ENCODE assay signal across 8 mouse cellular contexts in genomic region chr4:45513791-45514293, GRCm38 (mm10). TPM values are rescaled to one million over a fixed set of nuclear protein-coding genes. Genes with fewer than 3 reads are reported as not detected.
A peak's percentile ranks its signal among the peaks of the same experiment; 100 is the strongest.
DNase-seq lines count a peak whose midpoint lies in the region; ATAC-seq lines count a peak whose summit lies in the region.

No protein-coding gene starts in this region.

- 8% methylated on average over 10 of the region's 10 CpGs for WGBS in embryonic facial prominence, embryonic 15.5 days
- under 1% methylated on average over 10 of the region's 10 CpGs for WGBS in hindbrain, embryonic 10.5 days
- 7% methylated on average over 10 of the region's 10 CpGs for WGBS in limb, embryonic 13.5 days
- under 1% methylated on average over 10 of the region's 10 CpGs for WGBS in midbrain, embryonic 12.5 days

- peak; percentile 71 for DNase-seq in urinary bladder, postnatal 14 days (ENCODE audit: low spot score)
- DNase-seq in urinary bladder, adult 2 months (ENCODE audit: low spot score), result no peak
- DNase-seq in hindbrain, embryonic 10.5 days (ENCODE audit: low spot score), result peak; percentile 62
- DNase-seq in urinary bladder, postnatal 25 days (ENCODE audit: low spot score), result peak; percentile 56

- H3K9ac ChIP-seq in embryonic facial prominence, embryonic 15.5 days, result no peak overlapping the region
- peak overlapping the region; percentile 31; the same call in 1 of the 2 replicates for H3K9ac ChIP-seq in limb, embryonic 13.5 days
- no peak overlapping the region for H3K9ac ChIP-seq in midbrain, embryonic 12.5 days (replicated peaks)

- peaks cover 67% of the 10 kb centered on the region for H3K4me1 ChIP-seq in embryonic facial prominence, embryonic 15.5 days
- H3K4me1 ChIP-seq in hindbrain, embryonic 10.5 days (replicated peaks), result peaks cover 82% of the 10 kb centered on the region
- peaks cover 73% of the 10 kb centered on the region for H3K4me1 ChIP-seq in limb, embryonic 13.5 days
- peaks cover 37% of the 10 kb centered on the region for H3K4me1 ChIP-seq in midbrain, embryonic 12.5 days

- H3K4me2 ChIP-seq in embryonic facial prominence, embryonic 15.5 days (replicated peaks), result peak overlapping the region; percentile 32
- H3K4me2 ChIP-seq in limb, embryonic 13.5 days (replicated peaks), result peak overlapping the region; percentile 38
- H3K4me2 ChIP-seq in midbrain, embryonic 12.5 days (replicated peaks), result peak overlapping the region; percentile 46

- H3K27me3 ChIP-seq in embryonic facial prominence, embryonic 15.5 days, result no peaks in the 10 kb centered on the region
- peaks cover 45% of the 10 kb centered on the region for H3K27me3 ChIP-seq in hindbrain, embryonic 10.5 days (ENCODE audit: insufficient read depth, poor library complexity, severe bottlenecking)
- H3K27me3 ChIP-seq in limb, embryonic 13.5 days, result no peaks in the 10 kb centered on the region
- H3K27me3 ChIP-seq in midbrain, embryonic 12.5 days, result peaks cover 69% of the 10 kb centered on the region

- H3K9me3 ChIP-seq in embryonic facial prominence, embryonic 15.5 days (replicated peaks), result no peaks in the 10 kb centered on the region
- H3K9me3 ChIP-seq in hindbrain, embryonic 10.5 days, result no peaks in the 10 kb centered on the region
- H3K9me3 ChIP-seq in limb, embryonic 13.5 days, result no peaks in the 10 kb centered on the region
- no peaks in the 10 kb centered on the region for H3K9me3 ChIP-seq in midbrain, embryonic 12.5 days

- ATAC-seq in embryonic facial prominence, embryonic 15.5 days (ENCODE audit: insufficient number of reproducible peaks, low FRiP score, low TSS enrichment, low read depth), result no peak
- 0 out of 2 replicates have a peak, but pooled peaks have one; percentile 33 for ATAC-seq in limb, embryonic 13.5 days (ENCODE audit: low FRiP score, low read depth)
- ATAC-seq in midbrain, embryonic 12.5 days (ENCODE audit: low FRiP score, low read depth), result peak; percentile 60; the same call in 1 of the 2 replicates
- no peak for ATAC-seq in monocyte, adult 5-6 weeks (replicated peaks; ENCODE audit: insufficient number of reproducible peaks, low FRiP score, low TSS enrichment, poor library complexity, severe bottlenecking)

- no peaks in the 10 kb centered on the region for H3K36me3 ChIP-seq in embryonic facial prominence, embryonic 15.5 days
- H3K36me3 ChIP-seq in hindbrain, embryonic 10.5 days, result no peaks in the 10 kb centered on the region
- H3K36me3 ChIP-seq in limb, embryonic 13.5 days, result no peaks in the 10 kb centered on the region
- H3K36me3 ChIP-seq in midbrain, embryonic 12.5 days, result no peaks in the 10 kb centered on the region

- H3K27ac ChIP-seq in embryonic facial prominence, embryonic 15.5 days (replicated peaks), result peak overlapping the region; percentile 71
- H3K27ac ChIP-seq in hindbrain, embryonic 10.5 days, result peak overlapping the region; percentile 77
- H3K27ac ChIP-seq in limb, embryonic 13.5 days, result peak overlapping the region; percentile 55
- no peak overlapping the region for H3K27ac ChIP-seq in midbrain, embryonic 12.5 days (replicated peaks)

- no peak overlapping the region for H3K4me3 ChIP-seq in embryonic facial prominence, embryonic 15.5 days (replicated peaks)
- peak overlapping the region; percentile 32 for H3K4me3 ChIP-seq in hindbrain, embryonic 10.5 days
- no peak overlapping the region for H3K4me3 ChIP-seq in limb, embryonic 13.5 days
- H3K4me3 ChIP-seq in midbrain, embryonic 12.5 days, result no peak overlapping the region

RNA-seq across cellular contexts. Expression of gene Shb, which starts 18.4 kb away (rescaled TPM):
- 29.4 and 40.4 TPM in 2 replicates for polyA plus RNA-seq in urinary bladder, adult 2 months (2012; rRNA removed)
- polyA plus RNA-seq in embryonic facial prominence, embryonic 15.5 days (2015; fragmentation: Nextera tagmentation; extraction: Ambion mirVana), result 9.1 and 9.9 TPM in 2 replicates
- polyA plus RNA-seq in hindbrain, embryonic 10.5 days (2016; fragmentation: Nextera tagmentation; extraction: Ambion mirVana), result 3.2 and 3.7 TPM in 2 replicates
- 3.9 TPM in 2 replicates for polyA plus RNA-seq in limb, embryonic 13.5 days (2015; fragmentation: Nextera tagmentation; extraction: Ambion mirVana)
- polyA plus RNA-seq in midbrain, embryonic 12.5 days (2016; fragmentation: Nextera tagmentation; extraction: Ambion mirVana), result 4.9 and 5.8 TPM in 2 replicates
- total RNA-seq in monocyte, adult 5-6 weeks (2017), result 1.0 to 3.3 TPM (median 1.1 TPM) in 3 replicates

Comparison
In these comparisons a context has a peak if more than half of its experiments do, and no peak if none do; other contexts are left out.
1. ATAC-seq: peak in limb, embryonic 13.5 days (single experiment) and midbrain, embryonic 12.5 days (single experiment); none in embryonic facial prominence, embryonic 15.5 days (single experiment) and monocyte, adult 5-6 weeks (single experiment).
2. Peak in every context shown above with its lines, with median percentiles within 50 percentile points of each other: H3K4me2 ChIP-seq.